Mouse (Mus musculus) forebrain, postnatal 0 days (tissue): Measurements from ENCODE around the gene Upk3bl. TPM values are rescaled to one million over a fixed set of nuclear protein-coding genes. Genes with fewer than 3 reads are reported as not detected.
A peak's percentile ranks its signal among the peaks of the same experiment; 100 is the strongest.

Experiments
- ATAC-seq: fragments of 200-750 bp; cut with Nextera tagmentation; 2 replicates; pipeline ENCODE4 v1.8.0; 2017; ENCODE audit warnings: mild to moderate bottlenecking, moderate library complexity
- DNase-seq: peaks from one replicate; pipeline ENCODE4 v3.0.0-alpha.2; 2015
- H3K27ac ChIP-seq: fragments of 300-500 bp; sonication (generic); 2 replicates; pipeline ENCODE4 v1.5.1; 2014; ENCODE audit warnings: low read depth, mild to moderate bottlenecking, antibody characterized with exemption, low read length, moderate library complexity, mixed read lengths
- H3K27me3 ChIP-seq: fragments of 300-500 bp; sonication (generic); 2 replicates; pipeline ENCODE4 v1.6.1; 2014; ENCODE audit warnings: mild to moderate bottlenecking, low read length, mixed read lengths; ENCODE audit not compliant: insufficient read depth
- H3K36me3 ChIP-seq: fragments of 300-500 bp; sonication (generic); 2 replicates; pipeline ENCODE4 v1.6.1; 2014; ENCODE audit warnings: mild to moderate bottlenecking, moderate library complexity; ENCODE audit not compliant: insufficient read depth
- H3K4me1 ChIP-seq: fragments of 300-500 bp; sonication (generic); 2 replicates; pipeline ENCODE4 v1.6.1; 2014; ENCODE audit warnings: antibody characterized with exemption; ENCODE audit not compliant: insufficient read depth
- H3K4me2 ChIP-seq: fragments of 300-500 bp; sonication (generic); 2 replicates; pipeline ENCODE4 v1.6.1; 2014; ENCODE audit warnings: low read depth, mild to moderate bottlenecking, moderate library complexity
- H3K4me3 ChIP-seq: fragments of 300-500 bp; sonication (generic); 2 replicates; pipeline ENCODE4 v1.5.1; 2014; ENCODE audit warnings: low read depth, low read length, mixed read lengths
- H3K9ac ChIP-seq: fragments of 300-500 bp; sonication (generic); 2 replicates; pipeline ENCODE4 v1.6.1; 2014; ENCODE audit warnings: mild to moderate bottlenecking
- H3K9me3 ChIP-seq: fragments of 300-500 bp; sonication (generic); 2 replicates; pipeline ENCODE4 v1.6.1; 2016; ENCODE audit warnings: low read length
- CTCF ChIP-seq: sonication (generic); IDR thresholded peaks from 2 replicates; pipeline ENCODE4 v1.5.1; 2016; ENCODE audit warnings: antibody characterized with exemption, control low read depth, low read depth
- WGBS: fragments of 180-500 bp; shearing (Covaris S2); extraction: QIAGEN DNeasy Blood & Tissue Kit; methylation state at CpG from one replicate; pipeline ENCODE4 v1.1.7; 2014; 5-methylcytosine and 5-hydroxymethylcytosine counted together
- polyA plus RNA-seq: library from polyadenylated mRNA; unstranded; fragments of >200 nt; fragmentation: Nextera tagmentation; extraction: Ambion mirVana; gene quantifications from 2 replicates; pipeline ENCODE4 v1.2.1, GENCODE M21; 2015
- total RNA-seq: library from RNA; depleted of rRNA; stranded (reverse); fragments of >200 nt; gene quantifications from 2 replicates; pipeline ENCODE4 v1.2.3, GENCODE M21; 2014

Gene Upk3bl
- total and polyA plus RNA-seq, 2 experiments from 2014 or later, result not detected

DNA sequence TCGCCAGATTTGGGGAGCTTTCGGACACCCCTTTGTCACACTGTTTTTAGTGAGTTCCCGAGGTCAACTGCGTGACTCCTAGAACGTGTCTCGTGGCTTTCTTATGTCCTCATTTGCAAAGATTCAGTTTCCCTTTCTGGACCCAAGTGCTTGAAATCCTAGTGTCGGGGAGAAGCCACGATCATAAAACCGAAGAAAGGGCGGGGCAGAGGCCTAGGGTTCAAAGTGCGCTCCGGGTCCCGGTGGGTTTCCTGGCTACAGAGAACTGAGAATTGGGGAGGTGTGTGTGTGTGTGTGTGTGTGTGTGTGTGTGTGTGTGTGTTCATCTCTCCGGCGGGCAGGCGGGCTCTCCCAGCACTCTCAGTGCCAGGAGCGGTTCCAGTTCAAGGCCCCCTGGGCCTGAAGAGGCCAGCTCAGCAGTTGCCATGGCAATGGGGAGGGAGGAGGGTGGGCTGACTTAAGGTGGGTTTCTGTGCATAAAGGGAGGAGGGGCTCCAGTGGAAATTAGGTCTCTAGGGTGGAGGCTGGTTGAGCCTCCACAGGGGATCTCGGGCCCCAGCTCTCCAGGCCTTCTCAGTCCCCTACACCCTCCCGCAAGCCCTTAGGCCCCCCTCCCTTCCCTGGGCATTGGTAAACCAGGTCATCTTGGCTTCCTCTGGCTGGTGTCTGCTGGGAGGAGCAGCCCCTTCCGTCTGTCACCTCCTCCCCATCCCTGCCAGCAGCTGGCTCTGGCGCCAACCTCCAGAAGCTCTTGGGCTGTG is 30.8 kb downstream of the Upk3bl start:
- Histone ChIP-seq H3K27me3 (0 out of 2 replicates have a peak, but pooled peaks cover 11% of the 10 kb centered on the region), H3K9ac (no peak overlapping the region; the same call in 1 of the 2 replicates), H3K4me3 (peak overlapping the region; percentile 58), H3K27ac (no peak overlapping the region), H3K4me2 (peak overlapping the region; percentile 98), H3K4me1 (peaks cover 3% of the 10 kb centered on the region; the same call in 1 of the 2 replicates), H3K36me3 (no peaks in the 10 kb centered on the region), H3K9me3 (no peaks in the 10 kb centered on the region)
- ATAC-seq (no peak), DNase-seq (peak; percentile 39)
- WGBS, result 11% methylated on average over 21 of the region's 21 CpGs
- TF ChIP-seq CTCF, result no peak

- Histone ChIP-seq H3K27ac (no peak overlapping the region), H3K4me3 (no peak overlapping the region), H3K9ac (no peak overlapping the region), H3K36me3 (no peaks in the 10 kb centered on the region), H3K27me3 (0 out of 2 replicates have a peak, but pooled peaks cover 11% of the 10 kb centered on the region), H3K4me1 (peaks cover 3% of the 10 kb centered on the region; the same call in 1 of the 2 replicates), H3K4me2 (no peak overlapping the region), H3K9me3 (no peaks in the 10 kb centered on the region)
- WGBS, result 94% methylated on average over 8 of the region's 8 CpGs
- DNase-seq (no peak), ATAC-seq (no peak)
- no peak for TF ChIP-seq CTCF
Measured at GRCm38 (mm10) chr5:136086290-136086689, 32.0 kb downstream of the Upk3bl start.

GRCm38 (mm10) chr5:136088821-136089575 is 34.7 kb downstream of the Upk3bl start:
- WGBS, result 16% methylated on average over 14 of the region's 14 CpGs
- DNase-seq, result no peak
- TF ChIP-seq CTCF, result peak; percentile 38; the same call in 1 of the 2 replicates
- Histone ChIP-seq H3K9me3 (no peaks in the 10 kb centered on the region), H3K9ac (no peak overlapping the region), H3K27me3 (0 out of 2 replicates have a peak, but pooled peaks cover 9% of the 10 kb centered on the region), H3K36me3 (no peaks in the 10 kb centered on the region), H3K4me1 (no peaks in the 10 kb centered on the region), H3K27ac (no peak overlapping the region), H3K4me2 (no peak overlapping the region), H3K4me3 (no peak overlapping the region)
- no peak for ATAC-seq

DNA sequence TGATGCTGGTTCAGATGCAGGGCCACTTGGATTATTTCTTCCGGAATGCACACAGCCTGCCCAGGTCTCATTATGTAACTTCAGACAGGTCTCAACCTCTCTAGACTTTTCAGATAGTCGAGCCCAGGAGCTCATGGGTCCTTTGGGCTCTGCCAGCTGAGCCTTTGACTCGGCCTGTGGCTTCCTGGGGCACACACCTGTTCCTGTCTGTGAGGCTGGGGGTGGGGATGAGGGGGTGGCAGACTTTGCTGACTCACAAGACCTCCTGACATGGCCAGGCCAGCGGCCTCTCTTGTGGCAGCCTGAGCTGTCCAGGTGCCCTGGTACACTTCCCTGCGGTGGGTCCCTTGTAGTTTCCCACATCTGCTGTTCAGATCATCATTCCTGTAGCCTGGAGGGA is 37.6 kb downstream of the Upk3bl start:
- H3K36me3 ChIP-seq, result no peaks in the 10 kb centered on the region
- WGBS, result 69% methylated on average over 5 of the region's 5 CpGs
- H3K4me3 ChIP-seq, result no peak overlapping the region
- no peak for DNase-seq
- no peak for TF ChIP-seq CTCF
- no peaks in the 10 kb centered on the region for H3K4me1 ChIP-seq
- H3K27me3 ChIP-seq, result no peaks in the 10 kb centered on the region
- H3K9me3 ChIP-seq, result no peaks in the 10 kb centered on the region
- no peak for ATAC-seq
- H3K4me2 ChIP-seq, result no peak overlapping the region
- no peak overlapping the region for H3K9ac ChIP-seq
- H3K27ac ChIP-seq, result no peak overlapping the region

DNA sequence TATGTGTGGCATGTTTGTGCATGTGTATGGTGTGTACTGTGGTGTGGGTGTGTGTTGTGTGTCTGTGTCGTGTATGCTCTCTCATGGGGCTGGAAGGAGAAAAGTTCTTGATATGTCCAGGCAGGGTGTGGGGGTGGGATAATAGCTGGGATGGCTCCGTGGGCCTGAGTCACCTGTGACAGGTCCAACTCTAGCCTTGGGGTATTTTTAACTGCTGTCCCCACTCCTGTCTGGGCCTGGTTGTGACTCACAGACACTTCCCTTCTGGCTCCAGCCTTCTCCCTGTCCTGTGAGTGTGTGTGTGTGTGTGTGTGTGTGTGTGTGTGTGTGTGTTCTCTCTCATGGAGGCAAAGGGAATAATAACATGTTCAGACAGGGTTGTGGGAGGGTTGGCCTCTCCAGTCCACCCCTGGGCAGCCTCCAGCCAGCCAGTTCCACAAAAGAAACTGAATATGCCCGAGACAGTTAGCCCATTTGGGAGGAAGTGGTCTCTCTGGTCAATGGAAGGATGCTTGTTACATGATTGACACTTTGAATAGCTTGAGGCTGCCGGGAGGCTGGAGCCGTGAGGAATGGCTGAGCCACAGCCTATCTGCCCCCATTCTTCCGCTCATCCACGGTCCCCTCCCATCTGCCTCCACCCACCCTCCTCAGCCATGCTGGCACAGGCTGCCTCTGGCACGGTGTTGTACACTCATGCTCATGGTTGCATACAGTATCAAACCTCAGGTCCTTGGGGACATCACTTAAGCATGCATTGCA is 40.1 kb downstream of the Upk3bl start:
- H3K27me3 ChIP-seq, result no peaks in the 10 kb centered on the region
- TF ChIP-seq CTCF, result no peak
- no peak overlapping the region for H3K4me3 ChIP-seq
- H3K9ac ChIP-seq, result no peak overlapping the region
- H3K36me3 ChIP-seq, result no peaks in the 10 kb centered on the region
- H3K4me1 ChIP-seq, result no peaks in the 10 kb centered on the region
- no peaks in the 10 kb centered on the region for H3K9me3 ChIP-seq
- ATAC-seq (no peak), DNase-seq (no peak)
- no peak overlapping the region for H3K27ac ChIP-seq
- 38% methylated on average over 8 of the region's 8 CpGs for WGBS
- H3K4me2 ChIP-seq, result no peak overlapping the region

DNA sequence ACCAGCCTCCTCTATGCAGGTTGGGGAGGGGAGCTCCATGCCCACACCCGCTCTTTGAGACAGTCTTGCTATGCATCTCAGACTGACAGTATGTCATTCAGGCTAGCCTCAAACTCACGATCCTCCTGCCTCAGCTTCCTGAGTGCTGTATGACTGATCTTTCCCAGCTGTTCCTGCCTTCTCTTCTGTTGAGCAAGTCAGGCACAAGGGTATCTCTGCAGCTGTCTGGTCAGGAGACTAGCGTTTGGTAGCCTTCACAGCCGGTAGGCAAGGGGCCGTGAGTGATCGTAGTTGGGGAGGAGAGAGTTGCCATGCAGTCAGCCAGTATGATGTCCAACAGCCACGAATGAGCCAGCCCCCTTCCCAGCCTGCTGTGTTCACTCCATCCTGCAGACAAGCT is 40.8 kb downstream of the Upk3bl start:
- ATAC-seq (no peak), DNase-seq (no peak)
- Histone ChIP-seq H3K4me3 (no peak overlapping the region), H3K4me1 (no peaks in the 10 kb centered on the region), H3K36me3 (no peaks in the 10 kb centered on the region), H3K9me3 (no peaks in the 10 kb centered on the region), H3K27me3 (no peaks in the 10 kb centered on the region), H3K9ac (no peak overlapping the region), H3K4me2 (no peak overlapping the region), H3K27ac (no peak overlapping the region)
- no peak for TF ChIP-seq CTCF
- WGBS, result 67% methylated on average over 7 of the region's 7 CpGs
